Mouse (Mus musculus) kidney, embryonic 16.5 days (tissue): ENCODE data around the gene Hsd17b13. TPM values are rescaled to one million over a fixed set of nuclear protein-coding genes. Genes with fewer than 3 reads are reported as not detected.

ENCODE experiments used
- ATAC-seq: fragments of 200-750 bp; cut with Nextera tagmentation; 2 replicates; pipeline ENCODE4 v1.8.0; 2017; ENCODE audit warnings: moderate TSS enrichment; ENCODE audit not compliant: low FRiP score, low TSS enrichment
- H3K27ac ChIP-seq: fragments of 300-500 bp; sonication (generic); 2 replicates; pipeline ENCODE4 v1.5.1; 2014; ENCODE audit warnings: low read length
- H3K27me3 ChIP-seq: fragments of 300-500 bp; sonication (generic); 2 replicates; pipeline ENCODE4 v1.6.1; 2014; ENCODE audit warnings: low read length, control low read depth, mixed read lengths; ENCODE audit not compliant: insufficient read depth
- H3K36me3 ChIP-seq: fragments of 300-500 bp; sonication (generic); 2 replicates; pipeline ENCODE4 v1.6.1; 2014; ENCODE audit warnings: low read length, control low read depth, mixed read lengths; ENCODE audit not compliant: insufficient read depth
- H3K4me1 ChIP-seq: fragments of 300-500 bp; sonication (generic); 2 replicates; pipeline ENCODE4 v1.6.1; 2014; ENCODE audit warnings: low read length, control low read depth, mixed read lengths; ENCODE audit not compliant: insufficient read depth
- H3K4me2 ChIP-seq: fragments of 300-500 bp; sonication (generic); replicated peaks from 2 replicates; pipeline ENCODE4 v1.6.1; 2014; ENCODE audit warnings: low read depth, low read length
- H3K4me3 ChIP-seq: fragments of 300-500 bp; sonication (generic); 2 replicates; pipeline ENCODE4 v1.5.1; 2014; ENCODE audit warnings: mild to moderate bottlenecking, low read length
- H3K9ac ChIP-seq: fragments of 300-500 bp; sonication (generic); replicated peaks from 2 replicates; pipeline ENCODE4 v1.6.1; 2014; ENCODE audit warnings: low read length
- H3K9me3 ChIP-seq: fragments of 300-500 bp; sonication (generic); 2 replicates; pipeline ENCODE4 v1.6.1; 2016; ENCODE audit warnings: low read length, control low read depth
- WGBS: fragments of 180-500 bp; shearing (Covaris S2); extraction: QIAGEN DNeasy Blood & Tissue Kit; methylation state at CpG from one replicate; pipeline ENCODE4 v1.1.7; 2014; 5-methylcytosine and 5-hydroxymethylcytosine counted together
- polyA plus RNA-seq: library from polyadenylated mRNA; unstranded; fragments of >200 nt; fragmentation: Nextera tagmentation; extraction: Ambion mirVana; gene quantifications from 2 replicates; pipeline ENCODE4 v1.2.1, GENCODE M21; 2015

The Hsd17b13 gene
- polyA plus RNA-seq, 1 experiment from 2014 or later = 0.20 TPM

- H3K4me2 ChIP-seq = no peak overlapping the region
- H3K4me1 ChIP-seq = peaks cover 10% of the 10 kb centered on the region; the same call in 1 of the 2 replicates
- H3K9ac ChIP-seq = no peak overlapping the region
- H3K27me3 ChIP-seq = no peaks in the 10 kb centered on the region
- no peaks in the 10 kb centered on the region for H3K9me3 ChIP-seq
- no peak for ATAC-seq
- H3K36me3 ChIP-seq = no peaks in the 10 kb centered on the region
- 70% methylated on average over 5 of the region's 5 CpGs for WGBS
- no peak overlapping the region for H3K27ac ChIP-seq
- no peak overlapping the region for H3K4me3 ChIP-seq
These were observed 46.7 kb downstream of the Hsd17b13 start for GRCm38 (mm10) chr5:103930511-103930910.

GRCm38 (mm10) chr5:103928196-103928550 is 49.0 kb downstream of the Hsd17b13 start:
- Histone ChIP-seq H3K36me3 (no peaks in the 10 kb centered on the region), H3K4me3 (peak overlapping the region; percentile 35; the same call in 1 of the 2 replicates), H3K9me3 (no peaks in the 10 kb centered on the region), H3K4me1 (peaks cover 10% of the 10 kb centered on the region; the same call in 1 of the 2 replicates), H3K27me3 (no peaks in the 10 kb centered on the region), H3K27ac (peak overlapping the region; percentile 50; the same call in 1 of the 2 replicates), H3K9ac (peak overlapping the region; percentile 64), H3K4me2 (peak overlapping the region; percentile 51)
- ATAC-seq = no peak; the same call in 1 of the 2 replicates
- 57% methylated on average over 7 of the region's 7 CpGs for WGBS

GRCm38 (mm10) chr5:103927429-103928195 is 49.6 kb downstream of the Hsd17b13 start:
- Histone ChIP-seq H3K4me3 (peak overlapping the region; percentile 35), H3K27me3 (no peaks in the 10 kb centered on the region), H3K4me1 (peaks cover 10% of the 10 kb centered on the region; the same call in 1 of the 2 replicates), H3K9ac (peak overlapping the region; percentile 64), H3K27ac (peak overlapping the region; percentile 50; the same call in 1 of the 2 replicates), H3K9me3 (no peaks in the 10 kb centered on the region), H3K4me2 (peak overlapping the region; percentile 51), H3K36me3 (no peaks in the 10 kb centered on the region)
- WGBS = 15% methylated on average over 27 of the region's 27 CpGs
- peak; percentile 60 for ATAC-seq

- no peak overlapping the region for H3K27ac ChIP-seq
- H3K9me3 ChIP-seq = no peaks in the 10 kb centered on the region
- H3K4me3 ChIP-seq = no peak overlapping the region
- H3K27me3 ChIP-seq = no peaks in the 10 kb centered on the region
- H3K36me3 ChIP-seq = no peaks in the 10 kb centered on the region
- no peak overlapping the region for H3K9ac ChIP-seq
- no peak overlapping the region for H3K4me2 ChIP-seq
- WGBS = 71% methylated on average over 11 of the region's 12 CpGs
- ATAC-seq = no peak
- peaks cover 10% of the 10 kb centered on the region; the same call in 1 of the 2 replicates for H3K4me1 ChIP-seq
These were observed 50.8 kb downstream of the Hsd17b13 start for GRCm38 (mm10) chr5:103926398-103926797.

GRCm38 (mm10) chr5:103923755-103924154 is 53.5 kb downstream of the Hsd17b13 start:
- Histone ChIP-seq H3K36me3 (no peaks in the 10 kb centered on the region), H3K4me3 (no peak overlapping the region), H3K9me3 (no peaks in the 10 kb centered on the region), H3K9ac (no peak overlapping the region), H3K27ac (no peak overlapping the region), H3K27me3 (no peaks in the 10 kb centered on the region), H3K4me1 (peaks cover 5% of the 10 kb centered on the region; the same call in 1 of the 2 replicates), H3K4me2 (no peak overlapping the region)
- 83% methylated on average over 2 of the region's 2 CpGs for WGBS
- ATAC-seq = no peak

GRCm38 (mm10) chr5:103923101-103923500 is 54.1 kb downstream of the Hsd17b13 start:
- H3K27ac ChIP-seq = no peak overlapping the region
- ATAC-seq = no peak
- no peaks in the 10 kb centered on the region for H3K36me3 ChIP-seq
- 84% methylated on average over 6 of the region's 6 CpGs for WGBS
- H3K4me3 ChIP-seq = no peak overlapping the region
- no peak overlapping the region for H3K4me2 ChIP-seq
- no peaks in the 10 kb centered on the region for H3K9me3 ChIP-seq
- peaks cover 2% of the 10 kb centered on the region; the same call in 1 of the 2 replicates for H3K4me1 ChIP-seq
- H3K9ac ChIP-seq = no peak overlapping the region
- H3K27me3 ChIP-seq = no peaks in the 10 kb centered on the region

GRCm38 (mm10) chr5:103922436-103922835 is 54.8 kb downstream of the Hsd17b13 start:
- WGBS = 65% methylated on average over 5 of the region's 5 CpGs
- H3K4me2 ChIP-seq = no peak overlapping the region
- no peaks in the 10 kb centered on the region for H3K4me1 ChIP-seq
- no peaks in the 10 kb centered on the region for H3K36me3 ChIP-seq
- no peak overlapping the region for H3K4me3 ChIP-seq
- ATAC-seq = no peak
- no peaks in the 10 kb centered on the region for H3K9me3 ChIP-seq
- H3K27me3 ChIP-seq = no peaks in the 10 kb centered on the region
- H3K27ac ChIP-seq = no peak overlapping the region
- no peak overlapping the region for H3K9ac ChIP-seq

GRCm38 (mm10) chr5:103919497-103919896 is 57.7 kb downstream of the Hsd17b13 start:
- Histone ChIP-seq H3K9ac (no peak overlapping the region), H3K4me2 (no peak overlapping the region), H3K27me3 (no peaks in the 10 kb centered on the region), H3K9me3 (no peaks in the 10 kb centered on the region), H3K4me1 (no peaks in the 10 kb centered on the region), H3K36me3 (no peaks in the 10 kb centered on the region), H3K4me3 (no peak overlapping the region), H3K27ac (no peak overlapping the region)
- 79% methylated on average over 4 of the region's 4 CpGs for WGBS
- ATAC-seq = no peak

GRCm38 (mm10) chr5:103918233-103918632 is 59.0 kb downstream of the Hsd17b13 start:
- Histone ChIP-seq H3K4me1 (no peaks in the 10 kb centered on the region), H3K4me2 (no peak overlapping the region), H3K4me3 (no peak overlapping the region), H3K27ac (no peak overlapping the region), H3K36me3 (no peaks in the 10 kb centered on the region), H3K9me3 (no peaks in the 10 kb centered on the region), H3K27me3 (no peaks in the 10 kb centered on the region), H3K9ac (no peak overlapping the region)
- ATAC-seq = no peak
- WGBS = 48% methylated on average over 3 of the region's 3 CpGs

- no peak overlapping the region for H3K27ac ChIP-seq
- ATAC-seq = no peak
- 53% methylated on average over 8 of the region's 8 CpGs for WGBS
These were observed 59.8 kb downstream of the Hsd17b13 start for GRCm38 (mm10) chr5:103917357-103917895.

More at GRCm38 (mm10) chr5:103917357-103917895, 59.8 kb downstream of the Hsd17b13 start:
- no peak overlapping the region for H3K4me2 ChIP-seq
- H3K9me3 ChIP-seq = no peaks in the 10 kb centered on the region
- H3K27me3 ChIP-seq = no peaks in the 10 kb centered on the region
- H3K4me1 ChIP-seq = no peaks in the 10 kb centered on the region
- no peak overlapping the region for H3K4me3 ChIP-seq
- H3K36me3 ChIP-seq = no peaks in the 10 kb centered on the region
- no peak overlapping the region for H3K9ac ChIP-seq
